Mouse (Mus musculus) myocyte (in vitro differentiated cells): ENCODE measurements at regions not wholly inside any gene's neighbourhood (a gene's known extent, or its start where the extent isn't known, plus 50 kb on each side); places are given as distances from the start of the nearest gene placed in this dataset.

Experiments
- CEBPB ChIP-seq: IDR thresholded peaks from 2 replicates; pipeline ENCODE4 v1.6.1; 2011; ENCODE audit warnings: mild to moderate bottlenecking, moderate library complexity; ENCODE audit not compliant: poor library complexity, insufficient read depth, severe bottlenecking
- E2F4 ChIP-seq: IDR thresholded peaks from one replicate; pipeline ENCODE4 v1.6.1; 2011; ENCODE audit warnings: mild to moderate bottlenecking, control low read depth, moderate library complexity; ENCODE audit not compliant: insufficient read depth
- MAX ChIP-seq: IDR thresholded peaks from one replicate; pipeline ENCODE4 v1.6.1; 2011; ENCODE audit warnings: low read depth, mild to moderate bottlenecking, control low read depth
- MYOD1 ChIP-seq, 3 experiments: IDR thresholded peaks; one replicate each; pipeline ENCODE4 v1.6.1; 2011; ENCODE audit warnings: control low read depth in 2 of 3, low read depth in 2 of 3, mild to moderate bottlenecking in 2 of 3, moderate library complexity in 1 of 3; ENCODE audit not compliant: insufficient read length in 2 of 3, control insufficient read depth in 1 of 3
- MYOG ChIP-seq, 3 experiments: IDR thresholded peaks; one replicate each; pipeline ENCODE4 v1.6.1; 2011; ENCODE audit warnings: control low read depth in 2 of 3, low read depth in 2 of 3, mild to moderate bottlenecking in 2 of 3; ENCODE audit not compliant: insufficient read length in 2 of 3, control insufficient read depth in 1 of 3, insufficient read depth in 1 of 3
- POLR2A ChIP-seq: IDR thresholded peaks from one replicate; pipeline ENCODE4 v1.6.1; 2011; ENCODE audit warnings: low read depth, mild to moderate bottlenecking, control low read depth, moderate library complexity; ENCODE audit not compliant: insufficient read length
- POLR2AphosphoS2 ChIP-seq: IDR thresholded peaks from one replicate; pipeline ENCODE4 v1.6.1; 2011; ENCODE audit warnings: low read depth, control low read depth; ENCODE audit not compliant: insufficient read length
- REST ChIP-seq: IDR thresholded peaks from one replicate; pipeline ENCODE4 v1.6.1; 2011; ENCODE audit warnings: mild to moderate bottlenecking, control low read depth, moderate library complexity; ENCODE audit not compliant: insufficient read depth, insufficient read length
- SRF ChIP-seq: IDR thresholded peaks from one replicate; pipeline ENCODE4 v1.6.1; 2011; ENCODE audit warnings: low read depth; ENCODE audit not compliant: control insufficient read depth, insufficient read length
- TCF12 ChIP-seq: IDR thresholded peaks from one replicate; pipeline ENCODE4 v1.6.1; 2011; ENCODE audit warnings: mild to moderate bottlenecking, control low read depth; ENCODE audit not compliant: poor library complexity, insufficient read depth, severe bottlenecking
- TCF3 ChIP-seq: IDR thresholded peaks from one replicate; pipeline ENCODE4 v1.6.1; 2011; ENCODE audit warnings: low read depth, control low read depth; ENCODE audit not compliant: insufficient read length
- USF1 ChIP-seq: IDR thresholded peaks from one replicate; pipeline ENCODE4 v1.6.1; 2011; ENCODE audit warnings: low read depth, mild to moderate bottlenecking, control low read depth, moderate library complexity

DNA sequence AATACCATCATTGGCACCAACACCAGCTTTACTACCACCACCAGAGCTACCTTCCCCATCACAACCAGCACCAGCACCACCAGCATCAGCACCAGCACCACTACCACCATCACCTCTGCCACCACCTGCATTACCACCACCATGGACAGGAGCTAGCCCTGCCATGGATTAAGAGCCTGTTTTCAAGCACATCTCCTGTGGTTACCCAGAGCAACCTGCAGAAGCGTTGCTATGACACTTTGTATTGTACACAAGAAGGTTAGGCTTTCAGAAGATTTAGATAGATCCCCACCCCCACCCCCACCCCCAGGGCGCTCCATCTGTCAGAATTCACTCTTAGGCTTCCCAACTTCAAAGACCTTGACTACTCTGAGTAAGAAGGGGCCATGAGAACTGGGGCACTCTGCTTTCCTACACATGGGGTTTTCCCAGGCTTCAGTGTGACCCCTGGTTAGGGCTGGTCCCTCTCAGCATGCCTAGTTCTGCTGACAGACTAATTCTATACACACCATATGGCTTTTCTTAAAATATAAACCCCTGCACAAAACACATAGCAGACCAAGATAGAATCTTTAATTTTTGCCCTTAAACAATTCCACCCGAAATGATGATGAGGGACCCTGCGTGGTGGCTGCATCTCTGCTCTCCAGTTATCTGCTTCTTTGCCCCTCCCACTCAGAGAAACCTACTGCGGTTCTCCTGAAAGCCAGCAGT lies 463.7 kb upstream of the Gulo start:
- TF ChIP-seq POLR2A (no peak), MYOD1 (IDR thresholded peaks at IDR 0.05; ENCODE audit: control insufficient read depth in 1 of 3, insufficient read length in 2 of 3, low read depth in 2 of 3) (no peak), POLR2AphosphoS2 (no peak), TCF12 (no peak), MAX (no peak), MYOG (IDR thresholded peaks at IDR 0.05; ENCODE audit: control insufficient read depth in 1 of 3, insufficient read depth in 1 of 3, insufficient read length in 2 of 3, low read depth in 2 of 3) (no peak), USF1 (no peak), REST (no peak), E2F4 (no peak), CEBPB (no peak), SRF (no peak), TCF3 (no peak)
